Mouse (Mus musculus) myocyte (in vitro differentiated cells): ENCODE measurements at regions not wholly inside any gene's neighbourhood (a gene's known extent, or its start where the extent isn't known, plus 50 kb on each side); places are given as distances from the start of the nearest gene placed in this dataset.

ENCODE experiments used
- H3K27me3 ChIP-seq: one replicate; pipeline ENCODE4 v1.6.1; 2011; ENCODE audit not compliant: control insufficient read depth, insufficient read depth, insufficient read length
- H3K36me3 ChIP-seq: one replicate; pipeline ENCODE4 v1.6.1; 2011; ENCODE audit not compliant: control insufficient read depth, insufficient read depth
- H3K4me2 ChIP-seq: one replicate; pipeline ENCODE4 v1.6.1; 2011; ENCODE audit warnings: low read depth, control low read depth
- H3K4me3 ChIP-seq: one replicate; pipeline ENCODE4 v1.5.1; 2011; ENCODE audit warnings: mild to moderate bottlenecking, control low read depth, moderate library complexity
- H3K79me2 ChIP-seq: one replicate; pipeline ENCODE4 v1.6.1; 2011; ENCODE audit not compliant: control insufficient read depth, insufficient read depth
- H3ac ChIP-seq: one replicate; pipeline ENCODE4 v1.6.1; 2011; ENCODE audit not compliant: control insufficient read depth, insufficient read length
- CEBPB ChIP-seq: IDR thresholded peaks from 2 replicates; pipeline ENCODE4 v1.6.1; 2011; ENCODE audit warnings: mild to moderate bottlenecking, moderate library complexity; ENCODE audit not compliant: poor library complexity, insufficient read depth, severe bottlenecking
- E2F4 ChIP-seq: IDR thresholded peaks from one replicate; pipeline ENCODE4 v1.6.1; 2011; ENCODE audit warnings: mild to moderate bottlenecking, control low read depth, moderate library complexity; ENCODE audit not compliant: insufficient read depth
- MAX ChIP-seq: IDR thresholded peaks from one replicate; pipeline ENCODE4 v1.6.1; 2011; ENCODE audit warnings: low read depth, mild to moderate bottlenecking, control low read depth
- MYOD1 ChIP-seq, 3 experiments: IDR thresholded peaks; one replicate each; pipeline ENCODE4 v1.6.1; 2011; ENCODE audit warnings: control low read depth in 2 of 3, low read depth in 2 of 3, mild to moderate bottlenecking in 2 of 3, moderate library complexity in 1 of 3; ENCODE audit not compliant: insufficient read length in 2 of 3, control insufficient read depth in 1 of 3
- MYOG ChIP-seq, 3 experiments: IDR thresholded peaks; one replicate each; pipeline ENCODE4 v1.6.1; 2011; ENCODE audit warnings: control low read depth in 2 of 3, low read depth in 2 of 3, mild to moderate bottlenecking in 2 of 3; ENCODE audit not compliant: insufficient read length in 2 of 3, control insufficient read depth in 1 of 3, insufficient read depth in 1 of 3
- POLR2A ChIP-seq: IDR thresholded peaks from one replicate; pipeline ENCODE4 v1.6.1; 2011; ENCODE audit warnings: low read depth, mild to moderate bottlenecking, control low read depth, moderate library complexity; ENCODE audit not compliant: insufficient read length
- POLR2AphosphoS2 ChIP-seq: IDR thresholded peaks from one replicate; pipeline ENCODE4 v1.6.1; 2011; ENCODE audit warnings: low read depth, control low read depth; ENCODE audit not compliant: insufficient read length
- REST ChIP-seq: IDR thresholded peaks from one replicate; pipeline ENCODE4 v1.6.1; 2011; ENCODE audit warnings: mild to moderate bottlenecking, control low read depth, moderate library complexity; ENCODE audit not compliant: insufficient read depth, insufficient read length
- SRF ChIP-seq: IDR thresholded peaks from one replicate; pipeline ENCODE4 v1.6.1; 2011; ENCODE audit warnings: low read depth; ENCODE audit not compliant: control insufficient read depth, insufficient read length
- TCF12 ChIP-seq: IDR thresholded peaks from one replicate; pipeline ENCODE4 v1.6.1; 2011; ENCODE audit warnings: mild to moderate bottlenecking, control low read depth; ENCODE audit not compliant: poor library complexity, insufficient read depth, severe bottlenecking
- TCF3 ChIP-seq: IDR thresholded peaks from one replicate; pipeline ENCODE4 v1.6.1; 2011; ENCODE audit warnings: low read depth, control low read depth; ENCODE audit not compliant: insufficient read length
- USF1 ChIP-seq: IDR thresholded peaks from one replicate; pipeline ENCODE4 v1.6.1; 2011; ENCODE audit warnings: low read depth, mild to moderate bottlenecking, control low read depth, moderate library complexity

GRCm38 (mm10) chr2:159586697-159587473 lies 747.1 kb downstream of the Gm826 start:
- Histone ChIP-seq H3K79me2 (no peaks in the 10 kb centered on the region), H3ac (no peak overlapping the region), H3K4me2 (no peak overlapping the region), H3K4me3 (no peak overlapping the region), H3K36me3 (no peaks in the 10 kb centered on the region), H3K27me3 (no peaks in the 10 kb centered on the region)
- TF ChIP-seq POLR2A (no peak), SRF (no peak), MYOG (IDR thresholded peaks at IDR 0.05; ENCODE audit: control insufficient read depth in 1 of 3, insufficient read depth in 1 of 3, insufficient read length in 2 of 3, low read depth in 2 of 3) (no peak), TCF3 (no peak), CEBPB (no peak), TCF12 (no peak), MAX (no peak), MYOD1 (IDR thresholded peaks at IDR 0.05; ENCODE audit: control insufficient read depth in 1 of 3, insufficient read length in 2 of 3, low read depth in 2 of 3) (no peak)

- Histone ChIP-seq H3K79me2 (no peaks in the 10 kb centered on the region), H3K4me3 (no peak overlapping the region), H3ac (no peak overlapping the region), H3K36me3 (no peaks in the 10 kb centered on the region), H3K4me2 (no peak overlapping the region), H3K27me3 (no peaks in the 10 kb centered on the region)
- no peak for TF ChIP-seq POLR2AphosphoS2
- no peak for TF ChIP-seq SRF
- TF ChIP-seq CEBPB: no peak
- no peak for TF ChIP-seq USF1
- TF ChIP-seq REST: no peak
Observed at GRCm38 (mm10) chr2:159591396-159592124, 742.4 kb downstream of the Gm826 start.

- H3K36me3 ChIP-seq: no peaks in the 10 kb centered on the region
- H3K4me2 ChIP-seq: no peak overlapping the region
- no peak overlapping the region for H3K4me3 ChIP-seq
- no peak for TF ChIP-seq TCF12
- TF ChIP-seq E2F4: no peak
- no peaks in the 10 kb centered on the region for H3K79me2 ChIP-seq
- no peaks in the 10 kb centered on the region for H3K27me3 ChIP-seq
- no peak overlapping the region for H3ac ChIP-seq
Observed at GRCm38 (mm10) chr2:159592841-159593240, 741.1 kb downstream of the Gm826 start.

GRCm38 (mm10) chr2:159596285-159596684 lies 737.7 kb downstream of the Gm826 start:
- Histone ChIP-seq H3K4me3 (no peak overlapping the region), H3K4me2 (no peak overlapping the region), H3K27me3 (no peaks in the 10 kb centered on the region), H3K36me3 (no peaks in the 10 kb centered on the region), H3K79me2 (no peaks in the 10 kb centered on the region), H3ac (no peak overlapping the region)
- TF ChIP-seq MAX: no peak
- no peak for TF ChIP-seq TCF3
- no peak for TF ChIP-seq CEBPB
- TF ChIP-seq USF1: no peak
- TF ChIP-seq MYOG (IDR thresholded peaks at IDR 0.05; ENCODE audit: control insufficient read depth in 1 of 3, insufficient read depth in 1 of 3, insufficient read length in 2 of 3, low read depth in 2 of 3): no peak
- TF ChIP-seq TCF12: no peak
- TF ChIP-seq REST: no peak
- TF ChIP-seq MYOD1 (IDR thresholded peaks at IDR 0.05; ENCODE audit: control insufficient read depth in 1 of 3, insufficient read length in 2 of 3, low read depth in 2 of 3): no peak
- no peak for TF ChIP-seq POLR2AphosphoS2
- no peak for TF ChIP-seq E2F4
- no peak for TF ChIP-seq POLR2A
- TF ChIP-seq SRF: no peak

GRCm38 (mm10) chr2:159598080-159598479 lies 735.9 kb downstream of the Gm826 start:
- H3K4me2 ChIP-seq: no peak overlapping the region
- no peaks in the 10 kb centered on the region for H3K27me3 ChIP-seq
- H3K79me2 ChIP-seq: no peaks in the 10 kb centered on the region
- TF ChIP-seq POLR2A: no peak
- TF ChIP-seq REST: no peak
- no peak for TF ChIP-seq MAX
- TF ChIP-seq CEBPB: no peak
- TF ChIP-seq USF1: no peak
- no peak for TF ChIP-seq E2F4
- no peak for TF ChIP-seq POLR2AphosphoS2
- TF ChIP-seq MYOG (IDR thresholded peaks at IDR 0.05; ENCODE audit: control insufficient read depth in 1 of 3, insufficient read depth in 1 of 3, insufficient read length in 2 of 3, low read depth in 2 of 3): no peak
- no peak for TF ChIP-seq SRF
- no peak for TF ChIP-seq MYOD1 (IDR thresholded peaks at IDR 0.05; ENCODE audit: control insufficient read depth in 1 of 3, insufficient read length in 2 of 3, low read depth in 2 of 3)
- TF ChIP-seq TCF12: no peak
- TF ChIP-seq TCF3: no peak
- H3K4me3 ChIP-seq: no peak overlapping the region
- H3K36me3 ChIP-seq: no peaks in the 10 kb centered on the region
- H3ac ChIP-seq: no peak overlapping the region
